ENCODE assay signal across 9 mouse cellular contexts in genomic region chr10:69872182-69872741, GRCm38 (mm10).
DNase-seq lines count a peak whose midpoint lies in the region; ATAC-seq lines count a peak whose summit lies in the region.
"Had no signal": no experiment of that assay in that cellular context is flagged by ENCODE, and none has a peak within 500 bp of the region (broad histone marks: within the 10 kb centered on the region; RNA-seq: fewer than 3 reads in every experiment).

No protein-coding gene starts in this region.

- no peak overlapping the region for H3K9ac ChIP-seq in hindbrain, embryonic 15.5 days
- H3K9ac ChIP-seq in hindbrain, embryonic 12.5 days: no peak overlapping the region
- peak overlapping the region; percentile 65 for H3K9ac ChIP-seq in heart, embryonic 13.5 days
- no peak overlapping the region for H3K9ac ChIP-seq in hindbrain, embryonic 13.5 days
- H3K9ac ChIP-seq in midbrain, embryonic 11.5 days (ENCODE audit: low read length): no peak overlapping the region

- 0 out of 2 replicates have a peak overlapping the region, but pooled peaks have one; percentile 23 for H3K27ac ChIP-seq in hindbrain, embryonic 15.5 days (replicated peaks)
- H3K27ac ChIP-seq in hindbrain, embryonic 12.5 days: no peak overlapping the region
- H3K27ac ChIP-seq in heart, embryonic 13.5 days (replicated peaks): peak overlapping the region; percentile 92
- no peak overlapping the region for H3K27ac ChIP-seq in hindbrain, embryonic 13.5 days
- no peak overlapping the region for H3K27ac ChIP-seq in midbrain, embryonic 11.5 days (ENCODE audit: low read depth, low read length)

- no peaks in the 10 kb centered on the region for H3K9me3 ChIP-seq in hindbrain, embryonic 15.5 days
- no peaks in the 10 kb centered on the region for H3K9me3 ChIP-seq in hindbrain, embryonic 12.5 days (replicated peaks)
- H3K9me3 ChIP-seq in heart, embryonic 13.5 days: no peaks in the 10 kb centered on the region
- H3K9me3 ChIP-seq in hindbrain, embryonic 13.5 days: no peaks in the 10 kb centered on the region
- no peaks in the 10 kb centered on the region for H3K9me3 ChIP-seq in midbrain, embryonic 11.5 days (ENCODE audit: control insufficient read depth, low read length)

- H3K4me2 ChIP-seq in hindbrain, embryonic 15.5 days: no peak overlapping the region
- no peak overlapping the region for H3K4me2 ChIP-seq in hindbrain, embryonic 12.5 days (replicated peaks)
- H3K4me2 ChIP-seq in heart, embryonic 13.5 days: peak overlapping the region; percentile 44
- no peak overlapping the region for H3K4me2 ChIP-seq in hindbrain, embryonic 13.5 days
- no peak overlapping the region for H3K4me2 ChIP-seq in midbrain, embryonic 11.5 days

- 55% methylated on average over 10 of the region's 10 CpGs for WGBS in hindbrain, embryonic 15.5 days
- WGBS in hindbrain, embryonic 12.5 days: 67% methylated on average over 10 of the region's 10 CpGs
- 38% methylated on average over 10 of the region's 10 CpGs for WGBS in heart, embryonic 13.5 days
- 62% methylated on average over 10 of the region's 10 CpGs for WGBS in hindbrain, embryonic 13.5 days
- WGBS in midbrain, embryonic 11.5 days: 76% methylated on average over 10 of the region's 10 CpGs

- peaks cover 11% of the 10 kb centered on the region for H3K36me3 ChIP-seq in hindbrain, embryonic 15.5 days
- peaks cover 18% of the 10 kb centered on the region for H3K36me3 ChIP-seq in hindbrain, embryonic 12.5 days
- H3K36me3 ChIP-seq in heart, embryonic 13.5 days: peaks cover 46% of the 10 kb centered on the region
- peaks cover 52% of the 10 kb centered on the region for H3K36me3 ChIP-seq in hindbrain, embryonic 13.5 days
- no peaks in the 10 kb centered on the region for H3K36me3 ChIP-seq in midbrain, embryonic 11.5 days (ENCODE audit: control insufficient read depth, insufficient read depth, low read length)
- H3K36me3 ChIP-seq: G1E had no signal

- ATAC-seq in hindbrain, embryonic 15.5 days (ENCODE audit: low FRiP score, low read depth): no peak
- ATAC-seq in hindbrain, embryonic 12.5 days (ENCODE audit: low FRiP score): no peak
- peak; percentile 17; the same call in 1 of the 2 replicates for ATAC-seq in heart, embryonic 13.5 days (ENCODE audit: extremely low read depth, insufficient number of reproducible peaks, low FRiP score, low TSS enrichment)
- no peak for ATAC-seq in hindbrain, embryonic 13.5 days (ENCODE audit: low FRiP score)
- ATAC-seq in midbrain, embryonic 11.5 days (ENCODE audit: low FRiP score): no peak

- peak; percentile 43 for DNase-seq in adrenal gland, adult 8-10 months
- DNase-seq in lung, postnatal 25 days (ENCODE audit: low spot score): peak; percentile 44
- DNase-seq in kidney, postnatal 36 days: no peak
- no peak for DNase-seq in midbrain, embryonic 11.5 days (ENCODE audit: low spot score, missing footprints)

- no peaks in the 10 kb centered on the region for H3K4me1 ChIP-seq in hindbrain, embryonic 15.5 days (replicated peaks)
- H3K4me1 ChIP-seq in hindbrain, embryonic 12.5 days: no peaks in the 10 kb centered on the region
- H3K4me1 ChIP-seq in heart, embryonic 13.5 days: peaks cover 26% of the 10 kb centered on the region
- peaks cover 9% of the 10 kb centered on the region for H3K4me1 ChIP-seq in hindbrain, embryonic 13.5 days (replicated peaks)
- H3K4me1 ChIP-seq in midbrain, embryonic 11.5 days (ENCODE audit: control insufficient read depth, insufficient read depth, low read length): no peaks in the 10 kb centered on the region

- no peak overlapping the region for H3K4me3 ChIP-seq in hindbrain, embryonic 15.5 days
- H3K4me3 ChIP-seq in hindbrain, embryonic 12.5 days: no peak overlapping the region
- no peak overlapping the region for H3K4me3 ChIP-seq in heart, embryonic 13.5 days
- H3K4me3 ChIP-seq in hindbrain, embryonic 13.5 days: no peak overlapping the region
- no peak overlapping the region for H3K4me3 ChIP-seq in midbrain, embryonic 11.5 days (ENCODE audit: low read depth, low read length)

- no peaks in the 10 kb centered on the region for H3K27me3 ChIP-seq in hindbrain, embryonic 15.5 days
- H3K27me3 ChIP-seq in hindbrain, embryonic 12.5 days: no peaks in the 10 kb centered on the region
- H3K27me3 ChIP-seq in heart, embryonic 13.5 days (replicated peaks): no peaks in the 10 kb centered on the region
- H3K27me3 ChIP-seq in hindbrain, embryonic 13.5 days: no peaks in the 10 kb centered on the region
- no peaks in the 10 kb centered on the region for H3K27me3 ChIP-seq in midbrain, embryonic 11.5 days (ENCODE audit: control insufficient read depth, insufficient read depth, low read length)

Comparison
In these comparisons a context has a peak if more than half of its experiments do, and no peak if none do; other contexts are left out.
1. H3K27ac ChIP-seq: peak in hindbrain, embryonic 15.5 days (single experiment) and heart, embryonic 13.5 days (single experiment); none in hindbrain, embryonic 12.5 days (single experiment), hindbrain, embryonic 13.5 days (single experiment) and midbrain, embryonic 11.5 days (single experiment).
2. DNase-seq: peak in adrenal gland, adult 8-10 months (single experiment) and lung, postnatal 25 days (single experiment); none in kidney, postnatal 36 days (0 of 2) and midbrain, embryonic 11.5 days (single experiment).